Mouse (Mus musculus): ENCODE results near the gene Dok7.

Dok7 gene

GRCm38 (mm10) chr5:35117633-35118032 lies 61.1 kb downstream of the Dok7 start:
- no peak for DNase-seq (ENCODE audit: low spot score in 2 of 2)

- DNase-seq (ENCODE audit: low spot score in 2 of 2): no peak
Measured at GRCm38 (mm10) chr5:35118418-35118817, 61.9 kb downstream of the Dok7 start.

- DNase-seq (ENCODE audit: low spot score in 2 of 2): no peak
Measured at GRCm38 (mm10) chr5:35120024-35120423, 63.5 kb downstream of the Dok7 start.

GRCm38 (mm10) chr5:35129208-35129607 lies 72.6 kb downstream of the Dok7 start:
- DNase-seq (ENCODE audit: low spot score in 2 of 2): no peak

GRCm38 (mm10) chr5:35129767-35130191 lies 73.2 kb downstream of the Dok7 start:
- no peak for DNase-seq (ENCODE audit: low spot score in 2 of 2)

GRCm38 (mm10) chr5:35131237-35131636 lies 74.7 kb downstream of the Dok7 start:
- no peak for DNase-seq (ENCODE audit: low spot score in 2 of 2)

- DNase-seq (ENCODE audit: low spot score in 2 of 2): peak; percentile 75 to 91
Measured at GRCm38 (mm10) chr5:35131773-35132172, 75.2 kb downstream of the Dok7 start.

GRCm38 (mm10) chr5:35132278-35132980 lies 75.9 kb downstream of the Dok7 start:
- no peak for DNase-seq (ENCODE audit: low spot score in 2 of 2)

- DNase-seq (ENCODE audit: low spot score in 2 of 2): no peak
Measured at GRCm38 (mm10) chr5:35133468-35133867, 76.9 kb downstream of the Dok7 start.

- no peak for DNase-seq (ENCODE audit: low spot score in 2 of 2)
Measured at GRCm38 (mm10) chr5:35134286-35134685, 77.7 kb downstream of the Dok7 start.

- no peak for DNase-seq (ENCODE audit: low spot score in 2 of 2)
Measured at GRCm38 (mm10) chr5:35135903-35136302, 79.3 kb downstream of the Dok7 start.
